Mouse (Mus musculus) ES-Bruce4 (cell line): ENCODE measurements around the gene Nup37.

Experiments used
- CTCF ChIP-seq: IDR thresholded peaks from one replicate; pipeline ENCODE4 v1.8.1; 2011; ENCODE audit warnings: low read depth, low read length
- EP300 ChIP-seq: IDR thresholded peaks from 2 replicates; pipeline ENCODE4 v1.6.1; 2011; ENCODE audit warnings: low read depth, low read length; ENCODE audit not compliant: insufficient read depth

DNA sequence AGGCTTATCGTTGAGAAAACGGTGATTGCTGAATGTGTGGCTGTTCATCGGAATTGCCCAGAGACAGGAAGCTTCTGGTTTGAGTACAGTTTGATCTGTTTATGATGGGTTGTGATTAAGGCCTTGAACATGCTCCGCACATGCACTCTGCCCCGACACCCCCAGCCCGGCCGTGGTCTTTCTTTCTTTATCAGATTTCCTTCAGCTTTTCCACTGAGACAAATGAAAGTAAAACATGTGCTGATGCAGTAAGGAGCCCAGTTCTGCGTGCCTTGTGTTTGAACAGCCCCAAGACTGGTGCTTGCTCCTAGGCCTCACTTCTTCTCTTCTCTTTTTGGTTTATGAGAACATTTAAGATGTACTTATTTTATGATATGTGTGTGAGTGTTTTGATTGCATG lies 55.8 kb downstream of the Nup37 start:
- TF ChIP-seq EP300 (no peak), CTCF (no peak)
